Mouse (Mus musculus) kidney, adult 18-20 months (tissue): ENCODE measurements around the gene Rora.

Experiments
- DNase-seq: peaks from one replicate; pipeline ENCODE4 v3.0.0; 2021

The Rora gene

DNA sequence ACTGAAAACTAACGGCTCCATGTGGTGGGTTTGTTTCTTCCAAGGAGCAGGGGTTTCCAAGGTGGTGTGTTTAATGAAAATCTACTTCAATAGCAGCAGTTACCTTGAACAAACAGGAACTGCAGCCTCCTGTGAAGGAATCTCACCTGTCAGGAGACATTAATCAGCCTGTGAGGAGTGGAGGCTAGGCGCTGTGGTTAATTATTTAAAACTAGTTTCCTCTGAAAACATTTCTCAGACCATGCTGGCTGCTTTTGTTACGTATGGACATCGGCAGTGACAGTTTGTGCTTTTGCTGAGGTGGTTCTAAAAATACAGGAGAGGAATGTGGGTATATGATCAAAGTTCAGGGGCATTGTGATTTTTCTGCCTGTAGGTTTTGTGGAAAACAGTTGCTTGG lies 171.5 kb downstream of the Rora start:
- peak; percentile 23 for DNase-seq

DNA sequence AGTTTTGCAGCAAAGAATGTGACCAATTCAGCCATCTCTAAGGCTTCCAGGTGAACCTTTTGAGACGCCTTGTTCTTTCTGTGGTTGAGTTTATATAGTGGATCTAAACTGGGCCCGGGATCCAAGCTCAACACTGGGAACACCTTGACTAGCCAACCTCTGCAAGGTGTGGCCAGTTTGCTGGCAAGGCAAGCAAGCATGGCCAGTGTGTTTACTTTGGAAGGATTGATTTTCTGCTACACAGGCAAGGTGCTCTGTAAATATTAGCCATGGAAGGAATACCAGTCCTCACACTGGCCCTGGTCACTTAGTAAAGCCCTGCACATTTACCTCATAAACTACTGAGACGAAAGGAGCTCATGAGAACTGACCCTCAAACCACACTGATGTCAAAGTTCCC lies 172.3 kb downstream of the Rora start:
- peak; percentile 24 for DNase-seq

DNA sequence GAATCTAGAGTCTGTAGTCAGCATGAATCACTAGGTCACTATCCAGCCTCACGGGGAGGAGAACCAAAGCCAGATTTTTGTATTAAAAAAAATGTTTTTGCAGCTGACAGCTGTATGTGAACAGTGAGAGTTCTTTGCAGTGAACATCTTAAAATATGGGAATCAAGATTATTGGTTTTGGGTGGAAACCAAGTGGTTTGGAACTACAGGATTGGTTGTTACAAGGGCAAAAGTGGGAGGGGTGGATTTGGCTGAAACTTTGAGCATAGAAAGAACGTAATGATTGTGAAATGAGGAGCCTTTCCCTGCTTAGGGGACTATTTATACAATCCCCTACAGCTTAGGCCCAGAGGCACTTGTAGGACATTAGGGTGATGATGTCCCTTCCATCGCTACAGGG lies 173.9 kb downstream of the Rora start:
- DNase-seq, result no peak

DNA sequence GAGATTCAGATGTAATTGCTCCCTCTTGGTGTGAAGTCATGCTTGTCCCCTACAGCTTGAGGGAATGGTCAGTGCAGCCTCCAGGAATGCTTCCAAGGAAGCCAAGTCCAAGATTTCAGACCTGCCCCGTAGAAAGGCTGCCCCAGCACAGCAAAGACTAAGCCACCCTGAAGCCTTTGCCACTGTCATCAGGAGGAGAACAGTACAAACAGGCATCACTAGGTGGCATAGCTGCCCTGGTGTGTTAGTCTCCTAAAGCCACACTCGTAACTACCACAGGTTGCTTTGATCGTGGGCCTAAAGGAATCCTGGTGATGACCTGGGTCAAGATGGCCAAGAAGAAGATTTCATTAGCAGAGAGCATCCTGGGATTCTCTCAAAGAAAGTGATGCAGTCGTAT lies 176.3 kb downstream of the Rora start:
- peak; percentile 25 for DNase-seq

DNA sequence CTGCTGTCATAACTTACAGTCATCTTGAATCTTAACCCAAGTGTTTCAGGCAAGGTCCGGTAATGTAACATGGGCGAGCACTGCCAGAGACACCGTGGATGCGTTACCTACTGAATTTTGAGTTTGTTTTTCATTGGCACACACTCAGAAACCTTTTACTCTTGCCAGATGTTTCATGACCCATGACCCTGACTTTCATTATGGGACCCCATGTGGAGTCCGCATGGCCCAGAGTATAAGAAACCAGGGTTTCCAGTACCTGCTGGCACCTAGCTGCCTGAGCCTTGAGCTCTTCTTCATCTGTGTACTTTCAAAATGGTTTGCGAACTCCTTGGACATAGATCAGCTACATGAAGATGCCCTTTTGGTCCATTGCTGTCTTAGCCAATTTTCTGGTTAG lies 179.7 kb downstream of the Rora start:
- DNase-seq, result no peak

DNA sequence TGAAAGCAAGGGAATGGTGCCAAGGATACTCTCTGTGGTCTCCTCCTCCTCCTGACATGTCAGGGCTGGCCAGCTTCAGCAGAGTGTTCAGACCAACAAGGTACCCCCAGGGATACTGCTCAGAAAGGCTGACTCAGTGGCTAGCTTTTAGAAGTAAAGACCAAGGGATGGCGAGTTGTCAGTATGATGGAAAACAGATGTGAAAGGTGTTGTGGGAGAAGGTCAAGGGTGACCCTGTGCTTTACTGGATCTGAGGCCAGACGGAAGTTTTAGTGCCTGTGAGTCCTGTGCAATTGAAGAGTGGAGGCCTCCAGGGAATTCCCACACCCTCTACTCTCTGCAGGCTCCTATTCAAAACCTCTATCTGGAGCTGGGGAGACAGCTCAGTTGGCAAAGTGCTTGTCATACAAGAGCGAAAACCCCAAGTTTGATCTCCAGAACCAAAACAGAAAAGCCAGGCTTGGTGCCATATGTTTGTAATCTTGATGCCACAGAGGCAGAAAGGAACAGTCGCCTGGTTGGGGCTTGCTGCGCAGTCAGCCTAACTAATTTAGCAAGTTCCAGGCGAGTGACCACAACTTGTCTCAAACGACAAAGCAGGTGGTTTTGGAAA lies 181.6 kb downstream of the Rora start:
- no peak for DNase-seq

DNA sequence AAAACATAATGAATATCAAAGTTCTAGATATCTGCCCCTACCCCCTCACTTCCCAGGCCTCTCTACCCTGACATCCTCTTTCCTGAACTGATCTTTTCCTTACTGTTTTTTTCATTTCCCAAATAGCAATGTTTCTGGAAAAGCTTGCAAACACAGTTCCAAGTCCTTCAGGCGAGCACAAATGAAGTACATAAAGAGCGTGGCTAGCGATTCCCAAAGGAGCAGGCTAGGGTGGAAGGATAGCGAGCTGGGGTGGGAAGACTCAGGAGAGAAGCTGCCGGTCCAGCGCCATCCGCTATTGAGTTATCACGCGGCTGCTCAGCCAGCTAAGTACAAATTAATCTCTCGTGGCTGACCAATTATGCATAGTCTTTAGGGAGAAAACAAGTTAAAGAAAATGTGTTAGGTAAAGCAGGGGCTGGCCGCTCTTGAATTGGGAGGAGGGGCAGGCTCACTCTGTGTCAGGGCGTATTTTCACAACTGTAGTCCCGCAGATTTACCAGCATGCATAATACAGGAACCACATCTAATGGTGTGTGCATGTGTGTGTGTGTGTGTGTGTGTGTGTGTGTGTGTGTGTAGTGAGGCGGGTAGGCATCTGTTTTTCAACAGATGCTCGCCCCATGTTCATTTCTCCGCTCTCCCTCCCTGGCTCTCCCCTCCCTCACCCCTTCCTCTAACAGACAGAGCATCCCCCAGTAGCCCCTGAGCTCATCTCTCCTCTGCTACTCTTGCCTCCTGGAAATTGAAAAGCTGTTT lies 188.7 kb downstream of the Rora start:
- no peak for DNase-seq

DNA sequence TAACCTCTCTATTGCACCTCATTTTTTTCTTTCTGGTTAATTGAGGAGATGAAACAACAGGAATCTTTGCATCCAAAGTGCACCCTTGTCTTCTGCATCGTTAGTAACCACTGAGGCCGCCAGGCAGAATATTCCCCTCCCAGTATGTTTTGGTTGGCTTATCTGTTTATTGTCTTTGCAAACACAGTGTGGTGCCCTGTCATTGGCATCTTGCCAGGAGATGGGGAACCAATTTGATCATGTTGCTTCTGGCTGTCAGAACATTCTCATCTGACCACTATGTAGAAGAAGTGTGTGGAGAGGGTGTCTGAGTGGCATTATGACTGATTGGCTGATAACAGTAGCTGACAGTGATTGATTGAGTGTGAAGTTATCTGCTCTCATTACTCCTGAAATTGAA lies 192.0 kb downstream of the Rora start:
- no peak for DNase-seq

DNA sequence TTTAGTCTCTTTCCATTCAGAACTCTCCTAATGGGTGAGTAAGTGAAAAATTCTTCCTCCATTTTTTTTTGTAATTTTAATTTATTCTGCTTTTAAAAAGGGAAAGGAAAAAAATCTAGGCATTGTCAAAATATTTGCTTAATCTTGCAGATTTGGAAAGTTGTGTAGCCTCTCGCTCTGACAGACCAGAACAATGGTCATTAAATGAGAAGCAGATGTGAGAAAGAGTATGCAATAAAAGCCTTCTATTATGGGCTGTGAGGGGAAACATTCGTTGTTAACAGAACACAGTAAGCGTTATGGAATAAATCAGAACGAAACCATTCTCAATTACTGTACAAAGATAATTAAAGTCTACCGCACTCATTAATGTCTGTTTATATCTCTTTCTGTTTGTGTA lies 196.7 kb downstream of the Rora start:
- DNase-seq, result no peak

DNA sequence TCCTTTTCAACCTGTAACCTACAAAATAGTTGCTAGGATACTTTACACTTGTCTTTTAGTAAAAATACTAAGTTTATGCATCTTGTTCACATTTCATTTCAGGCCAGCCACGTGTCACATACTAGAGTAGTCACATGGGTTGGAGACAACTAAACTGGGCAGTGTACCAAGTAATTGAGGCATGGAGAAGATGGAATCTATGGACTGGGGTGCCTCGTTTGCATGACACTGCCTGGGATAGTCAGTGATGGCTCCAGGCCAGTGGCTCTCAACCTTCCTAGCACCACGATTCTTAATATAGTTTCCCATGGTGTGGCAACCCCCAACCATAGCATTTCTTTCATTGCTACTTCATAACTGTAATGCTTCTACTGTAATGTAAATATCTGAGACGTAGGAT lies 198.6 kb downstream of the Rora start:
- DNase-seq, result no peak

DNA sequence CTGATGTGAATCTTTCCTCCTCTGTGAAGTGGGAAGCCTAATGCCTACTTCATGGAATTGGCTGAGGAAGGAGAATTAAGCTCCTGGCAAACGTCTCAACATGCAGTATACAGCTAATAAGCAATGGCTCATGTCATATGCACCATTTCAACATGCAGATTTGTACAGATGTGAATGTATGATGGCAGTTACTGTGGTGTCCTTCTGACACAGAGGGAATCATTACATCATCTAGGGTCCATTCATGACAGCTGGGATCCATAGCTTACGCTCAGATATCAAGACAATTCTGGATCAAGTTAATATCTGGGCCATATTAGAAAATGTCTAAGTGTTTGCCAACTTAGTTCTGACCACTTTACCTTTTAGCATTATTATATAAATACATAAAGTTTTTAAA lies 199.3 kb downstream of the Rora start:
- DNase-seq, result no peak

DNA sequence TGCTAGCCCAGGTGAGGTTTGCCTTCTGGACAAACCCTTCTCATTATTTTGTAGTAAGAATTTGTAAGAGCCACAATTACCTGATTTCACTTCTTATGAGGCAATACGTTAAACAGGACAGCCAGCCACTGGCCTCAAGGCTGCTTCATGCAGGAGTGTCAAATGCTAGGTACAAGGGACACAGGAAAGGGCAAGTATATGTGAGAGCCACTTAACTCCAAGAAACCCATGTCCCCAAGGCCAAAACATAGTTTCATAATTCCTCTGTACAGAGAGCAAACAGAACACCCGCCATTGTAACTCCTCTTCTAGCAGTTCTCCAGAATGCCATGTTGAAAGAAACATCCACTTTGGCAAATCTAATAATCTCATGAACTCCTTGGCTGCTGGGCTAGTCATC lies 205.9 kb downstream of the Rora start:
- DNase-seq, result no peak

DNA sequence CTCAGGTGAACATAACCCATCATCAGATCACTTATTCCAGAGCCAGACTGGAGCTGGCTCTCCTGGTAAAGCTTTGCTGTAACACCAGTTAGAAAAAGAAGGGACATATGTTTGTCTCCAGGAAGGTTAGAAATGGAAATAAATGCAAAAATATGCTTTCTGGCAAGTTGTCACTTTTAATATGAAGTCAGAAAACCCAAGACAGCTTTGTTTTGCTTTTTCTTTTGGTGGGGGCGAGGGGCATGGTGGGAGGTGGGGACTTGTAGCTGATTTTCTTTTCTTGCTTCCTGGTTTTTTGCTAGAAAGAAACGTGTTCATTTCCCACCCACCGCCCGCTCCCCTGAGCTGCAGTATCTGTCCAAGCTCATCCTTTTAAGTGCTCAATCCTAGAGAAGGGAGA lies 212.7 kb downstream of the Rora start:
- DNase-seq, result no peak

DNA sequence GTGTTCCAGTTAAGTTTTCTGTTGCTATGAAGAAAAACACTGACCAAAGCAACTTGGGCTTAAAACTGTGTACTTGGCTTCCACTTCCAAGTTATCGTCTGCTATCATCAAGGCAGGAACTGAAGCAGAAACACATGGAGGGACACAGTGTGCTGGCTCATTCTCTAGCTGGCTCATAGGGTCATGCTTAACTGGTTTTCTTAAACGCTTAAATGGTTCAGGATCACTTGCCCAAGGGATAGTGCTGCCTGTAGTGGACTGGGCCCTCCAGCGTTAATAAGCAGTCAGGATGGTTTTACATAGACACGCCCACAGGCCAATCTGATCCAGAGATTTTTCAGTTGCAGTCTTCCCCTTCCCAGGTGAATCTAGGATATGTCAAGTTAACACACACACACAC lies 220.3 kb downstream of the Rora start:
- DNase-seq, result no peak

DNA sequence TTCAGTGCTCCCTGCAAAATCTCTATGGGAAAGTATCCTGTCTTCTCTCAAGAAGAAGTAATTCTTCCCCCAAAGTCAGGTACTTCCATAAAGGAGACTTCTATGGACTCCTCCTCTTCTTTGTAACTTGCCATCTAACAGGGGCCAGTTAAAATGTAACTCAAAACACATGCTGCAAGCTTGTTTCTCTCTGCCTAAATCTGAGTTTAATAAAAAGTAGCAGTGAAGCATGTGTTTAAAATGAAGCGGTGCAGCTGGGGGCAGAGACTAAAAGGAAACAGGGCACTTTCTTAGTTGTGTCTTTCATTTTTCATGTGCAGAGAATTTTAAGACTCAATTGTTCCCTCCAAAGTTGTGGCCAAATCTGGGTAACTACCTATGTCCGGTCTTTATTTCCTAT lies 221.0 kb downstream of the Rora start:
- no peak for DNase-seq

DNA sequence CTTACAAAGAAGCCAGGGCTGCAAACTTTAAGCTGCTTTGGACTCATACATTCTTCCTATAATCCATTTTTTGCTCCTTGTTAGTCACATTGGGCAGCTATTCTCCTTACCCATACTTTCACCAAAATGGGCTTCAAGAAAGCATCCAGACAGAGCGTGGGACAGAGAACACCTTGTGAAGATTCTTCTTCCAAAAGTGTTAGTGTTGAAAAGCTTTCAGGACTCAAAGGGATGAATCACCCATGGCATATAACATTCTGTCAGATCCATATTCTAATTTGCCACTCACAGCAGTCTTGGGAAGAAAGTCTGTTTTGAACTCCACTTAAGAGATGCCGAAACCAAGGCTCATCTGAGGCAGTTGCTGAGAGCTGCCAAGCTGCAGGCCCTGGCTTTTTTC lies 222.2 kb downstream of the Rora start:
- DNase-seq, result no peak

DNA sequence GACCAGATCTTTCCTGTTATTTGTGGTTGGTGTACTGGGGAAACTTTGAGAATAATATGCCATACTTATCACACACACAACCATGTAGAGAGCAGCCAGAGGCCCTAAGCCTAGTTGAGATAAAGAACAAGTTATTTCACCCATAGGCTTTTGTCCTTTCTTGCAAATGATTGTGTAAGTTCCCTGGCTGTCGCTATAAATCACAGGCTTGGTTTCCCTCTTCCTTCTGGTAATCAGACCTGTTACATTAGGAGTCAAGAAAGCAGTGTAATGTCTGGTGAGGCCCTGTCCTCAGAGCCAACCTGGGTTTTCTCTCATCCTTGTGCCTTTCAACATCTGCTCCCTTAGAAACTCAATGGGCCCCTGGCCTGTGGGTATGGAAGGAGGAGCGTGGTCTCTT lies 222.7 kb downstream of the Rora start:
- no peak for DNase-seq

DNA sequence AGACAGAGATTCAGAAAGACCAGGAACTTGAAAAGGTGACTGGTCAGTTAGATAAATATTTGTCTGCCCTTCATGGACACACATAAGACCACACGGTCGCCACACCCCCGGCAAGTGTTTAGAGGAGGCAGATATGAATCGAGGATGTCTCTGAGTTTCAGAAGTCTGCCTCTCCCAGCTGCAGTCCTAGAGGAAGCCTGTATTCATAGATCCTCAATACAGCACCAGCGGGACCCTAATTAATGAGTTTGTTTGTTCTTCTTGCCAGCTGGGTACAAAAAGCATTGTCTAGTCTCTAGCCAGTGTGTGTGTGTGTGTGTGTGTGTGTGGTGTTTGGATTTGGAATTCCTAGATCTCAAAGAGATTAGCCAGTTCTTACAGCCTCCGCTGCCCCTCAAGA lies 228.3 kb downstream of the Rora start:
- no peak for DNase-seq

DNA sequence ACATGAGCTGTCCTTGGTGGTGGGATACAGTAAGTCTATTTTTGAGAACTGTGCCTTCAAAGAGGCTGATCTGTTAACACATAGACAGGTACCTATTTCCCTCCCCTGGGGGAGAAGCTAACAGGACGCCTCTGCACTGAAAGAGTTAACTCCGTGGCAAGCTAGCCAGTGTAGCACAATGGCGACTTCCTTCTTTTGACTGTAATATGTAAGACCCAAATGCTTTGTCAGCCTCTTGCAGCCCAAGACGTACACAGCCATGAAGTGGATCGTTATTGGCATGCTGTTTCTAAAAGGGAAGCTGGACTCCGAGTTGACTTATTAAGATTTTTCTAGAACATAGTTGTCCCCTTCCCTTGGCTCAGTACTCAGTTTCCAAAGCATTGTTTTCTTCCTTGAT lies 229.4 kb downstream of the Rora start:
- DNase-seq, result no peak

DNA sequence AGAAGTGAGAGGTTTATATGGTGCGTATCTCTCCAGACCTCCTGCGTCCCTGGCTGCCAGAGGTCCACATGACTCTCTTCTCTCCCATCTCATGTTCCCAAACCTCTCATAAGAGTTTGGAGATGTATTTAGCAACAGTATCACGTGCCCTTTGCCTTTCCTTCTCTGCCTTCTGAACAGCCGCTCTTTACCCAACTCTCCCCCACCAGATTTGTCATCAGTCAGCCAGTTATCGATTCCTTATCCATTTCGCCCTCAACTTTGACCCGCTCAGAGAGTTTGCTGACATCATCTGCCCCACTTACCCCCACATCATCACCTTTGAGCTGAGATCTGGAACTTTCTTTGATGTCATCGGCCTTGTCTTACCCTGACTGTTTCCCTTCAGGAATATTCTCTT lies 230.1 kb downstream of the Rora start:
- no peak for DNase-seq

DNA sequence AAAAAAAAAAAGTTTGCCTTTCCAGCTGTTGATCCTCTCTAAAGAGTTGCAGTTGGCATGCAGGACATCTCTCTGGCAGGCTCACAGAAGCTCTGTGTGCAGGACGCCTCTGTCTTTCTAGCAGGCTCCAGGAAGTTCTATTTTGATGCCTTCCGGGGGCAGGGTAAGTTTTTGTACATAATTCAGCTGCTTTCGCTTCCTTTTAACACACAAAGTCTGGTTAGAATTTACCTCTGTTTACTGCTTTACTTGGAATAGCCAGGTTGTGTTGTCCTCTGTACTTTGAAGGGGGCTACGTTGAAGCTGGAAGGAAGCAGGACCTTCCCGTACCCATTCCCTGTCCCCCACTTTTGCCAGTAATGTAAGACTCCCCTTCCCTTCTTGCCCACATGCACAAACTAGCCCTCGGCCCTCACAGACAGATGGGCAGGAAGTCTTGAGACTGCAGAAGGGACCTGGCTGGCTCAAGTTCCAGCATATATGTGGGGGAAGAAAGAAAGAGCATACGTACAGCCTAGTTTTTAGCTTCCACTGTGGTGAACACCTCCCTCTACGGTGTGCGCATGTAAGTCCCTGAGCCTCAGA lies 231.0 kb downstream of the Rora start:
- DNase-seq, result peak; percentile 13

DNA sequence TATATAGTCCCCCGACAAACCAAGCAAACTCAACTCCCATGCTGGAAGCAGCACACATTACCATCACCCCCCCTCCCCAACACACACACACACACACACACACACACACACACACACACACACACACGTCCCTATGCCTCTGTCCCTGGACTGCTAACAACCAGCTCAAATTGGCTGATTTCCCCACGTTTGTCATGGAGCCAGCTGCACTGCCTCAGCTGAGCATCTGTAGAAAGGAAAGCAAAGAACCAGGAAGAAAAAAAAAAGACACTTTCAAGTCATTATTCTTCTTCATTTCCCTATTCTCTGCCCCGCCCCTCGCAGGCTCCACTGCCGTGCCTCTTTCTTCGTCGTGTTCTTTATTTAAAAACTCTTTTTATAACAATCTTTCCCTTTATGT lies 235.1 kb downstream of the Rora start:
- peak; percentile 32 for DNase-seq

DNA sequence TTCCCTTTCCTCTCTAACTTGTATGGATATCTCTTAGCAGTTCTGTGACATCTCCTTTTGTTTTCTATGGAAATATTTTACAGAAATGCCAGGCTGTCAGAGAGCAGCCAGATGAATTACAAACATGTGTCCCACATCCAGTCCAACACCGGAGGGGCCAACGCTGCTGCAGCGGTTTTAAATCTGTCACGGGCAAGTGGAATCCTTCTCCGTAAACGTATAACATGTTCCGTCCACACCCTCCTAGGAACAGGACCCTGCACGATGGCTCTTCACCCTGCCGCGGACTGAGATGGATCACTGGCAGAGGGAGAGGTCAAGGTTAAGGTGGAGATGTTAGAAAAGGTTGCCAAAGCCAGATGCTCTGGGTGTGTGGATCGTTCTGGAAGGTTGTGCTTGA lies 237.8 kb downstream of the Rora start:
- no peak for DNase-seq

DNA sequence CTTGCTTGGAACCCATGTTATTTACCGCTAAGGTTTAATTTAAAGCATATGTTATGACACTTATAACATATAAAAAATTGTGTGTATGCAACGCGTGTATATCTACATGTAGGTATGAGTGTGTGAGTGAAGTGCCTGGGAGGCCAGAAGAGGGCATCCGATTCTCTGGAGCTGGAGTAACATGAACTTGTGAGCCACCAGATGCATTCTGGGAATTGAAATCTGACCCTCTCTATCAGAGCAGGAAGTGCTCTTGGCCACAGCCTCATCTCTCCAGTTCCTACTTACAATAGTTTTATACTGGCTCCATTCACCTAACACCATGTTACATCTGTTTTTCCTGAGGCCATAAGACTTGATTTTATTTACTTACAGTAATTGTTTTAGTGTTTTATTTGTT lies 238.8 kb downstream of the Rora start:
- no peak for DNase-seq

DNA sequence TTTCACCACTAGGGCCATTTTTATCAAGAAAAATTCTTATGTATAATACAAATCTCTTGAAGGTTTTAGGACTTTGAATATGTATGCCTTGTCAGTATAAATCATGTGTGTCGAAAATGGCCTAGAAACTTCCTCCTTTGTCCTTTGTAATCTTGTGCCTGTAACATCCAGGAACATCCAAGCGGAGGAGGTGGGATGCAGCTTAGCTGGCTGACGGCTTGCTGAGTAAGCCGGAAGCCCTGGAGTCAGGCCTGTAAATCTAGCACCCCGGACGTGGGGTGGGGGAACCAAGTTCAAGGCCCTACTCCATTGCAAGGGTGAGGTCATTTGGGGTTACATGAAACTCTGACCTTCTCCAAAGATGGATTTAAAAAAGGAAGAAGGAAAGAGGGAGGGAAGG lies 239.3 kb downstream of the Rora start:
- DNase-seq, result no peak
